Mouse (Mus musculus): ENCODE data around the gene Akap2.

- no peak for TF ChIP-seq CTCF (IDR thresholded peaks at IDR 0.05; ENCODE audit: insufficient read depth, low read length)
- TF ChIP-seq POLR2A (IDR thresholded peaks at IDR 0.05; ENCODE audit: borderline replicate concordance, extremely low read depth, low read depth, low read length): no peak
Measured at GRCm38 (mm10) chr4:57684676-57685215, 32.7 kb upstream of the Akap2 start.
